15 mouse cellular contexts compared by ENCODE assay signal in the genomic region with DNA sequence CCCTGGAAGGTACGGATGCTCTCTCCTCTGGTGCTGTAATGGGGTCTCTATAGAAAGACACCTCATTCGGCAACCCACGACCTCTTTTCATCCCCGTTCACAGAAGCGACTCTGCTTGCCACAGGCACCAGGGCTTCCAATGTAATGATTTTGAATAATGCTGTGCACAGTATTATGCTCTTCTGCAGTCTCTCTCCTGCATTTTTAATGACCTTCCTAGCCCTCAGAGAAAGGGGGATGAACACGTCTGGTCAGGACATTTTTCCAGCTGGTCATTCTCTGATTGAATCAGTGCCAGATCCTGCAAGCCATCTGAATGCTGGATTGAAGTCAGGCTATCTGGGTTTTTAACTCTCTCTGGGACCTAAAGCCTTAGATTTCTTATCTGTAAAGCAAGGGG.
DNase-seq lines count a peak whose midpoint lies in the region; ATAC-seq lines count a peak whose summit lies in the region.
"Had no signal": no experiment of that assay in that cellular context is flagged by ENCODE, and none has a peak within 500 bp of the region (broad histone marks: within the 10 kb centered on the region; RNA-seq: fewer than 3 reads in every experiment).

No protein-coding gene starts in this region.

- H3K27ac ChIP-seq in midbrain, embryonic 11.5 days (ENCODE audit: low read depth, low read length): no peak overlapping the region
- no peak overlapping the region for H3K27ac ChIP-seq in midbrain, embryonic 10.5 days (replicated peaks)
- H3K27ac ChIP-seq in midbrain, embryonic 12.5 days (replicated peaks): no peak overlapping the region
- H3K27ac ChIP-seq: limb, embryonic 15.5 days had no signal

- WGBS in midbrain, embryonic 11.5 days: 54% methylated on average over 6 of the region's 6 CpGs
- WGBS in midbrain, embryonic 10.5 days: 67% methylated on average over 6 of the region's 6 CpGs
- 46% methylated on average over 6 of the region's 6 CpGs for WGBS in midbrain, embryonic 12.5 days

- no peak overlapping the region for H3K9ac ChIP-seq in midbrain, embryonic 11.5 days (ENCODE audit: low read length)
- no peak overlapping the region for H3K9ac ChIP-seq in midbrain, embryonic 12.5 days (replicated peaks)
- H3K9ac ChIP-seq: forebrain, postnatal 0 days; heart, embryonic 12.5 days; limb, embryonic 15.5 days had no signal

- no peaks in the 10 kb centered on the region for H3K9me3 ChIP-seq in midbrain, embryonic 11.5 days (ENCODE audit: control insufficient read depth, low read length)
- H3K9me3 ChIP-seq in midbrain, embryonic 10.5 days (replicated peaks): no peaks in the 10 kb centered on the region
- H3K9me3 ChIP-seq in midbrain, embryonic 12.5 days: no peaks in the 10 kb centered on the region
- H3K9me3 ChIP-seq: heart, embryonic 12.5 days; limb, embryonic 15.5 days had no signal

- DNase-seq in midbrain, embryonic 11.5 days (ENCODE audit: low spot score, missing footprints): no peak
- DNase-seq in midbrain, embryonic 10.5 days (ENCODE audit: low spot score): no peak
- DNase-seq in cerebellum, adult 8-10 months: peak; percentile 63
- DNase-seq in lung, postnatal 25 days (ENCODE audit: low spot score): no peak
- no peak for DNase-seq in frontal cortex, postnatal 14 days (ENCODE audit: low spot score in 2 of 2)
- no peak for DNase-seq in layer of hippocampus, postnatal 25 days (ENCODE audit: extremely low spot score in 1 of 2, low spot score in 1 of 2)
- DNase-seq: forebrain, postnatal 0 days; gastrocnemius, postnatal 10 days; heart, postnatal 4 days; kidney, adult 18-20 months; lung, adult 2 months; right cerebral cortex, postnatal 14 days had no signal

- peak; percentile 35; the same call in 1 of the 2 replicates for ATAC-seq in midbrain, embryonic 11.5 days (ENCODE audit: low FRiP score)
- ATAC-seq in midbrain, embryonic 12.5 days (ENCODE audit: low FRiP score, low read depth): peak; percentile 49; the same call in 1 of the 2 replicates
- ATAC-seq: forebrain, postnatal 0 days had no signal

- no peaks in the 10 kb centered on the region for H3K4me1 ChIP-seq in midbrain, embryonic 11.5 days (ENCODE audit: control insufficient read depth, insufficient read depth, low read length)
- H3K4me1 ChIP-seq in midbrain, embryonic 10.5 days: peaks cover 8% of the 10 kb centered on the region; the same call in 1 of the 2 replicates
- 0 out of 2 replicates have a peak, but pooled peaks cover 6% of the 10 kb centered on the region for H3K4me1 ChIP-seq in midbrain, embryonic 12.5 days
- H3K4me1 ChIP-seq: heart, embryonic 12.5 days; limb, embryonic 15.5 days had no signal

- H3K4me2 ChIP-seq in midbrain, embryonic 11.5 days: no peak overlapping the region
- H3K4me2 ChIP-seq in midbrain, embryonic 12.5 days (replicated peaks): 0 out of 2 replicates have a peak overlapping the region, but pooled peaks have one; percentile 14
- H3K4me2 ChIP-seq: heart, embryonic 12.5 days; limb, embryonic 15.5 days had no signal

- no peaks in the 10 kb centered on the region for H3K36me3 ChIP-seq in midbrain, embryonic 11.5 days (ENCODE audit: control insufficient read depth, insufficient read depth, low read length)
- H3K36me3 ChIP-seq in midbrain, embryonic 10.5 days: no peaks in the 10 kb centered on the region
- H3K36me3 ChIP-seq in midbrain, embryonic 12.5 days: no peaks in the 10 kb centered on the region
- H3K36me3 ChIP-seq: heart, embryonic 12.5 days; limb, embryonic 15.5 days had no signal

- no peak overlapping the region for H3K4me3 ChIP-seq in midbrain, embryonic 11.5 days (ENCODE audit: low read depth, low read length)
- H3K4me3 ChIP-seq in midbrain, embryonic 10.5 days: no peak overlapping the region
- no peak overlapping the region for H3K4me3 ChIP-seq in midbrain, embryonic 12.5 days
- H3K4me3 ChIP-seq: heart, embryonic 12.5 days; limb, embryonic 15.5 days had no signal

- no peaks in the 10 kb centered on the region for H3K27me3 ChIP-seq in midbrain, embryonic 11.5 days (ENCODE audit: control insufficient read depth, insufficient read depth, low read length)
- no peaks in the 10 kb centered on the region for H3K27me3 ChIP-seq in midbrain, embryonic 10.5 days (ENCODE audit: low read depth, poor library complexity, severe bottlenecking)
- H3K27me3 ChIP-seq in midbrain, embryonic 12.5 days: no peaks in the 10 kb centered on the region
- H3K27me3 ChIP-seq: heart, embryonic 12.5 days; limb, embryonic 15.5 days had no signal
